Mouse (Mus musculus) megakaryocyte, embryonic 14.5 days (primary cell): ENCODE measurements around the gene Orai3.

Experiments used
- FLI1 ChIP-seq: IDR thresholded peaks from 2 replicates; pipeline ENCODE4 v1.6.1; 2012; ENCODE audit warnings: low read length, inconsistent platforms, mixed read lengths
- GATA1 ChIP-seq: IDR thresholded peaks from 3 replicates; pipeline ENCODE4 v1.6.1; 2012; ENCODE audit warnings: mixed read lengths, low read length, inconsistent platforms, borderline replicate concordance

GRCm38 (mm10) chr7:127767671-127768345 lies 1.8 kb upstream of the Orai3 start:
- TF ChIP-seq GATA1, result no peak
- TF ChIP-seq FLI1, result no peak
